Mouse (Mus musculus) CD8-positive naive resting alpha-beta T cell, adult 2 months (primary cell): ENCODE measurements at regions not wholly inside any gene's neighbourhood (a gene's known extent, or its start where the extent isn't known, plus 50 kb on each side); places are given as distances from the start of the nearest gene placed in this dataset.

Experiments used
- DNase-seq, 2 experiments: peaks; one replicate each; pipeline ENCODE4 v3.0.0; 2022; ENCODE audit warnings: low read depth in 2 of 2, low spot score in 2 of 2

DNA sequence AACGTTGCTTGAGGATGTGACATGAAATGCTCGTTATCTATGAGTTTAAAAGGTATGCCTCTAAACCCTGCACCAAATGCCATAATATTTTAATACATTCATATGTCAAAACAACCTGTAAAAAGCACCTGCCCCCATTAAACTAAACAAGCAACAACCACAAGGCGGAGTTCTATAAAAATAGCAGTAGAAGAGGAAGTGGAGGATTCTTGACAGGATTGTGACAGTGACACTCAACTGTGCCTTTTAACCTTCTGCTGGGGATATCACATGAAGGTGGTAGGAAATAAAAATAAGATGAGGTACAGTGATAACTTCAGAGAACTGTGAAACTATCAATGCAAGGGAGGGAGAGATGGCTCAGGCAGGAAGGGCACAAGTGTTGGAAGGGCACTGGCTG is 58.6 kb upstream of the Dbx2 start:
- no peak for DNase-seq

DNA sequence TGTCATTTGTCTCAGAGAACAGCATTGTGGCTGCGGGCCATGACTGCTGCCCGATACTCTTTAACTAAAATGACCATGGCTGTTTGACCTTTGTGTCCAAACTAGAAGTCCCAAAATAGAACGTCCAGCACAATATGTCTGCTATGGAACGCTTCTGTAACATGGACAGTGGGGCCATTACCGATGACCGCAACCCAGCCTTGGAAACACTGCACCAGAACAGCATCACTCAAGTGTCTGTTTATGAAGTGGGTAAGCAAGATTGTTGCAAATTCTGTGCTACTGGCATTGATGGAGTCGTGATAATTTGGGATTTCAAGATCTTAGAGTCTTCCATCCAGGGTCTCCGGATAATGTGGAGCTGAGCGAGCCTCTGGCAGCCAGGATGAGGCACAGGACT is 60.2 kb upstream of the Dbx2 start:
- no peak for DNase-seq

DNA sequence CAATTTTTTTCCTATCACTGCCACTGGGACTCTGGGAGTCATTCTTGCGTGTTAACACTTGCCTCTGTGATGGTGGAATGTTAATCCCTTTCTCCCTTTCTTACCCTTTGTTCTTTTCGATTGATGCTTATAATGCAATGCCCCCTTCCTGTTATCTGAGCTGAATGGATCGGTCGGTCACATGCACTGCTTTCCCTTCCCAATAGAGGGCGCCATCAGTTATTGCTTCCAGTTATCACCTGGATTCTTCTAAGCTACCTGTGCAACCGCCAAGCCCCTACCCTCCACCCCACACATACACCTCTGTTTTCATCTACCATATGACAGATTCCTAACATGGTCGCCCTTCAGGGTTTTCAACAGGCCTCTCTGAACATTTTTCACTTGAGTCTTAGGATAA is 66.9 kb upstream of the Ano6 start:
- peak in 1 of 2 experiments; percentile 22 for DNase-seq

DNA sequence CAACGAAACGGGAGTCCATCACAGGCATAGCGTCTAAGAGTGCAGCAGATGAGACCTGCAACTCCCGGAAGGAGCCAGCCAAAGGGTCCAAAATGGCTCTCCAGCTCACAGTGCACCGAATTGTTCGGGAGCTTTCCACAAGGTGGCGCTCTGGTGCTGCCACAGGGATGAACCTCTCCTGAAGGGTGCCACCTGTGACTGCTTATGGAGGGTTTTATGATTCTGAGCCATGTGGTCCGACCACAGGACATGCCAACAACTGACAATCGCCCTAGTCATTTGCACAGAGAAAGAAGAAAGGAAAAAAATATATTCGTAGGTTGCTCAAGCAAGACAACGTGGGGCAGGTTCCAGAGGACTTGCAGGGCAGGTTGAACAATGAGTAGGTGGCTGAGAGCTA is 64.8 kb upstream of the Ano6 start:
- DNase-seq: peak; percentile 62 to 74

- no peak for DNase-seq
Observed at GRCm38 (mm10) chr15:95726516-95726915, 64.1 kb upstream of the Ano6 start.

- no peak for DNase-seq
Observed at GRCm38 (mm10) chr15:95735746-95736145, 54.9 kb upstream of the Ano6 start.
